Mouse (Mus musculus): ENCODE results near the gene Phf6. TPM values are rescaled to one million over a fixed set of nuclear protein-coding genes. Genes with fewer than 3 reads are reported as not detected.
A peak's percentile ranks its signal among the peaks of the same experiment; 100 is the strongest.

Phf6 gene
- total and polyA plus RNA-seq, 2 experiments from 2014 or later = 32.9 to 35.4 TPM

DNA sequence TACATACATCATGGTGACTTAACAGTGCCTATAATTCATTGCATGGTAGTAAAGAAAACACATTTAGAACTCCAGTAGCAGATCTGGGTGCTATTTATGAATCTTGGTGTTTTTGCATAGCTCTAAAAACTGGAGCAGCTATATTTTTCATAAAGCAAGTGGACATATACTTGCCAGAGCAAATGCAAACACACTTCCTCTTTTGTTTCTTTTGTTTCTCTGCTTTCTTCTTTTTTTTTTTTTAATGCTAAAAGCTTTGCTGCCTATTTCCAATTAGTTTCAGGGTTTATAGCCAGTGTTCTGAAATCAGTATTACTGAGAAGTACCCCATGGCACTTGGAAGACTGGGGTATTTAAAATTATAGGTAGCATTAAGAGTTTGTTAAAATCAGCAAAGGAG is 2.6 kb downstream of the Phf6 start:
- no peak for ATAC-seq
- Histone ChIP-seq H3K4me1 (ENCODE audit: insufficient read depth, low read length) (no peaks in the 10 kb centered on the region), H3K4me3 (ENCODE audit: low read length) (peak overlapping the region; percentile 15), H3K9ac (replicated peaks; ENCODE audit: low read length) (no peak overlapping the region), H3K27me3 (ENCODE audit: insufficient read depth, low read length) (no peaks in the 10 kb centered on the region), H3K27ac (no peak overlapping the region), H3K36me3 (ENCODE audit: insufficient read depth, low read length) (no peaks in the 10 kb centered on the region), H3K9me3 (ENCODE audit: low read length) (no peaks in the 10 kb centered on the region), H3K4me2 (ENCODE audit: low read depth, low read length) (peak overlapping the region; percentile 46)
- no peak for DNase-seq (ENCODE audit: low spot score)
- no peak for TF ChIP-seq CTCF (IDR thresholded peaks at IDR 0.05; ENCODE audit: low read depth)

DNA sequence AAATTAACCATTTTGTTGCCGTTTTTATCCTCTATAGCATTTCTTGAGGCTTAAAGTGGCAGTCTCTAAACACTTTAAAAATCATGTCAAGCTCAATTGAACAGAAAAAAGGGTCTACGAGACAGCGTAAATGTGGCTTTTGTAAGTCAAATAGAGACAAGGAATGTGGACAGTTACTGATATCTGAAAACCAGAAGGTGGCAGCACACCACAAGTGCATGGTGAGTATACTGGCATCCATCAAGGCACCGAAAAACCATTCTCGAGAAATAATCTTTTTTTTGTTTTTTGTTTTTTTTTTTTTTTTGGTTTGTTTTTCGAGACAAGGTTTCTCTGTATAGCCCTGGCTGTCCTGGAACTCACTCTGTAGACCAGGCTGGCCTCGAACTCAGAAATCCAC is 4.5 kb downstream of the Phf6 start:
- peak; percentile 24 for DNase-seq (ENCODE audit: low spot score)
- no peaks in the 10 kb centered on the region for H3K36me3 ChIP-seq (ENCODE audit: insufficient read depth, low read length)
- no peak overlapping the region for H3K9ac ChIP-seq (replicated peaks; ENCODE audit: low read length)
- no peaks in the 10 kb centered on the region for H3K9me3 ChIP-seq (ENCODE audit: low read length)
- TF ChIP-seq CTCF (IDR thresholded peaks at IDR 0.05; ENCODE audit: low read depth) = peak; percentile 41
- H3K27me3 ChIP-seq (ENCODE audit: insufficient read depth, low read length) = no peaks in the 10 kb centered on the region
- H3K4me1 ChIP-seq (ENCODE audit: insufficient read depth, low read length) = no peaks in the 10 kb centered on the region
- ATAC-seq = no peak
- no peak overlapping the region for H3K4me2 ChIP-seq (ENCODE audit: low read depth, low read length)
- H3K27ac ChIP-seq = no peak overlapping the region
- 65% methylated on average over 6 of the region's 7 CpGs for WGBS
- no peak overlapping the region for H3K4me3 ChIP-seq (ENCODE audit: low read length)

DNA sequence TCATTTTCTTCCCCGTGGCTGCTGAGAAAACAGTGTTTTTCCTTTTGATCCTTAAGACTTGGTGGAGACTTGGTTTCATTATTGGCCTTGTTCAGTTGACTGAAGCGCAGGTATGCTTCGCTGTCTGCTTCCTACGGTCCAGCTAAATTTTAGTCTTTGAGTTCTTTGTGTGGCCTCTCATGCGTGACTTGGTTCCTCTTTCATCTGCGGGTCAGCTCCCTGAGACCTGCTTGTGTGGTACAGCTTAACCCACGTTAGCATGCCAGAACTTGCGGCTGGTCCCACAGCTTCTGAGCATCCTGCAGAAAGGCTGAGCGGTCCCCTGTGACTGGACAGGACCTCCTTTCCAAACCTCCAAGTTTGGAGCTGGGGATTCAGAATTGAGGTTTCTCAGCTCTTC is 14.7 kb downstream of the Phf6 start:
- H3K4me3 ChIP-seq (ENCODE audit: low read length) = no peak overlapping the region
- no peak for TF ChIP-seq CTCF (IDR thresholded peaks at IDR 0.05; ENCODE audit: low read depth)
- WGBS = 72% methylated on average over 9 of the region's 9 CpGs
- no peak overlapping the region for H3K9ac ChIP-seq (replicated peaks; ENCODE audit: low read length)
- H3K27ac ChIP-seq = no peak overlapping the region
- ATAC-seq = no peak
- no peaks in the 10 kb centered on the region for H3K4me1 ChIP-seq (ENCODE audit: insufficient read depth, low read length)
- no peaks in the 10 kb centered on the region for H3K36me3 ChIP-seq (ENCODE audit: insufficient read depth, low read length)
- H3K9me3 ChIP-seq (ENCODE audit: low read length) = no peaks in the 10 kb centered on the region
- no peaks in the 10 kb centered on the region for H3K27me3 ChIP-seq (ENCODE audit: insufficient read depth, low read length)
- no peak overlapping the region for H3K4me2 ChIP-seq (ENCODE audit: low read depth, low read length)
- no peak for DNase-seq (ENCODE audit: low spot score)

DNA sequence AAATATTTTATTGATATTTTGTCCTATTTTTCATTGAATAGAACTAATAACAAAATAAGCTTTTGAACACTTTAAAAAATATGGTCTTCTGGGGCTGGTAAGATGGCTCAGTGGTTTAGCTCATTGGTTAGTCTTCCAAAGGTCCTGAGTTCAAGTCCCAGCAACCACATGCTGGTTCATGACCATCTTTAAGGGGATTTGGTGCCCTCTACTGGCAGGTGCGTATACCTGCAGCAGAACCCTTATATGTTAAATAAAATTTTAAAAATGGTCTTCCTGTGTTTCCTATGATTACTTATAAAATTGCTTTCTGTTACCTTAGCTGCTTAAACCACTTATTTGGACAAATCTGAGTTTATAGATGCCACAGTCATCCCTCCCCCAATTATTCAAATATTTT is 16.8 kb downstream of the Phf6 start:
- Histone ChIP-seq H3K4me2 (ENCODE audit: low read depth, low read length) (no peak overlapping the region), H3K27ac (no peak overlapping the region), H3K9me3 (ENCODE audit: low read length) (no peaks in the 10 kb centered on the region), H3K27me3 (ENCODE audit: insufficient read depth, low read length) (no peaks in the 10 kb centered on the region), H3K4me1 (ENCODE audit: insufficient read depth, low read length) (no peaks in the 10 kb centered on the region), H3K4me3 (ENCODE audit: low read length) (no peak overlapping the region), H3K9ac (replicated peaks; ENCODE audit: low read length) (no peak overlapping the region), H3K36me3 (ENCODE audit: insufficient read depth, low read length) (no peaks in the 10 kb centered on the region)
- 35% methylated on average over 1 of the region's 1 CpGs for WGBS
- peak; percentile 47 for TF ChIP-seq CTCF (IDR thresholded peaks at IDR 0.05; ENCODE audit: low read depth)
- ATAC-seq (no peak), DNase-seq (ENCODE audit: low spot score) (peak; percentile 23)

DNA sequence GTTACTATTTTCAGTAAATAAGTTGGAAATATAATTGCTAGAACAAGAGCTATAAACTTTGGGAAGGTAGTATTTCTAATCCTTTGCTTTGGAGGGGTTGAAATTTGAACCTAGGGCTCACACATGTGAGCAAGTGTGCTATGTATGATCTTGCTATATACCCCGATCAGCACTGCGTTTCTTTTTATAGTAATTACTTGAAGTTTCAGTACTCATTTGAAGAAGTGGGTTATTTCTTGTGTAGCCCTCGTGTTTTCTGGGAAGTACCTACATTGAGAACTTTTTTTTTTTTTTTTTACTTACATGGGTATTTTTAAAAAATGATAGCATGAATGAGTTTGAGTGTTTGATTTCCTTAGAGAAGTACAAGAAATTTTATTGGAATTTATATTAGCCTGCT is 17.7 kb downstream of the Phf6 start:
- no peak for DNase-seq (ENCODE audit: low spot score)
- H3K27me3 ChIP-seq (ENCODE audit: insufficient read depth, low read length) = no peaks in the 10 kb centered on the region
- no peak for TF ChIP-seq CTCF (IDR thresholded peaks at IDR 0.05; ENCODE audit: low read depth)

DNA sequence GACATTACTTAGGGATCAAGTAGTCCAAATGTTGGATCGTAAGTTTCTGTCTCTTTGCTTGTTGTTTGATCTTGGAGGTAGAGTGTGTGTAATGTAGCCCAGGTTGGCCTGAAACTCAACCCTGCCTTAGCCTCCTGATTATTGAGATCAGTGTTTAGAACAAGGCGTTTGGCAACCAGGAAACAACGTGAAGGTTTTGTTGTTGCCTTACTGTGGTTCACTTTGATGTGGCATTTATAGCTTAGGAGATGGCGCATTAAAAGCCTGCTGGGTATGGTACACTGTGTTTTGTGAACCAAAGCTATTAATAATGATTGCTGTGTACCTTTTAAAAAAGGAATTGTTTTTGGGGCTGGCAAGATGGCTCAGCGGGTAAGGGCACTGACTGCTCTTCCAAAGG is 18.1 kb downstream of the Phf6 start:
- no peak overlapping the region for H3K27ac ChIP-seq
- H3K4me1 ChIP-seq (ENCODE audit: insufficient read depth, low read length) = no peaks in the 10 kb centered on the region
- no peak for DNase-seq (ENCODE audit: low spot score)
- H3K4me3 ChIP-seq (ENCODE audit: low read length) = no peak overlapping the region
- no peak for ATAC-seq
- WGBS = 85% methylated on average over 5 of the region's 5 CpGs
- no peaks in the 10 kb centered on the region for H3K36me3 ChIP-seq (ENCODE audit: insufficient read depth, low read length)
- H3K4me2 ChIP-seq (ENCODE audit: low read depth, low read length) = no peak overlapping the region
- TF ChIP-seq CTCF (IDR thresholded peaks at IDR 0.05; ENCODE audit: low read depth) = no peak
- H3K9ac ChIP-seq (replicated peaks; ENCODE audit: low read length) = no peak overlapping the region
- H3K27me3 ChIP-seq (ENCODE audit: insufficient read depth, low read length) = no peaks in the 10 kb centered on the region
- H3K9me3 ChIP-seq (ENCODE audit: low read length) = no peaks in the 10 kb centered on the region

More for the DNA sequence above, 17.7 kb downstream of the Phf6 start:
- no peak overlapping the region for H3K9ac ChIP-seq (replicated peaks; ENCODE audit: low read length)
- no peaks in the 10 kb centered on the region for H3K36me3 ChIP-seq (ENCODE audit: insufficient read depth, low read length)
- WGBS = 83% methylated on average over 3 of the region's 3 CpGs
- H3K9me3 ChIP-seq (ENCODE audit: low read length) = no peaks in the 10 kb centered on the region
- H3K4me3 ChIP-seq (ENCODE audit: low read length) = no peak overlapping the region
- no peak for ATAC-seq
- H3K4me1 ChIP-seq (ENCODE audit: insufficient read depth, low read length) = no peaks in the 10 kb centered on the region
- H3K27ac ChIP-seq = no peak overlapping the region
- no peak overlapping the region for H3K4me2 ChIP-seq (ENCODE audit: low read depth, low read length)

DNA sequence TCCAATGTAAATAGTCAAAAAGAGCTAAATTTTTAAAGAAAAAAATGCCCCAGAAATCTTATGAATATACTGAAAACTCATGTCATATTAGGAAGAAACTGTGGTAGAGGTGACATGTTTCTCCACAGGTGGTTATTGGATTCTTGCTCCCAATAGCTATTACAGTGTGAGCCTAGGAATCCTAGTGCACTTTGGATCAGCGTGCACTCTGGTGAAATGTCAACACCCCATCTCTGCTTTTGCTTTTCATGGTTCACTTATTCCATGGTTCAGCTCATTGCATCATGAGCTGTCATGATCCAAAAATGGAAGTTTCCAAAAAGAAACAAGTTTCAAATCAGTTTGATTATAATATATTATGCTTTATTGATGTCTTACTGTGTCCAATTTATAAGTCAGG is 20.1 kb downstream of the Phf6 start:
- ATAC-seq = no peak
- 64% methylated on average over 1 of the region's 1 CpGs for WGBS
- H3K4me2 ChIP-seq (ENCODE audit: low read depth, low read length) = no peak overlapping the region
- DNase-seq (ENCODE audit: low spot score) = no peak
- no peak for TF ChIP-seq CTCF (IDR thresholded peaks at IDR 0.05; ENCODE audit: low read depth)
- H3K9ac ChIP-seq (replicated peaks; ENCODE audit: low read length) = no peak overlapping the region
- no peaks in the 10 kb centered on the region for H3K27me3 ChIP-seq (ENCODE audit: insufficient read depth, low read length)
- no peaks in the 10 kb centered on the region for H3K4me1 ChIP-seq (ENCODE audit: insufficient read depth, low read length)
- no peak overlapping the region for H3K27ac ChIP-seq
- H3K4me3 ChIP-seq (ENCODE audit: low read length) = no peak overlapping the region
- H3K36me3 ChIP-seq (ENCODE audit: insufficient read depth, low read length) = no peaks in the 10 kb centered on the region
- H3K9me3 ChIP-seq (ENCODE audit: low read length) = no peaks in the 10 kb centered on the region
